Mouse (Mus musculus): ENCODE data around the gene Mkrn2.

DNA sequence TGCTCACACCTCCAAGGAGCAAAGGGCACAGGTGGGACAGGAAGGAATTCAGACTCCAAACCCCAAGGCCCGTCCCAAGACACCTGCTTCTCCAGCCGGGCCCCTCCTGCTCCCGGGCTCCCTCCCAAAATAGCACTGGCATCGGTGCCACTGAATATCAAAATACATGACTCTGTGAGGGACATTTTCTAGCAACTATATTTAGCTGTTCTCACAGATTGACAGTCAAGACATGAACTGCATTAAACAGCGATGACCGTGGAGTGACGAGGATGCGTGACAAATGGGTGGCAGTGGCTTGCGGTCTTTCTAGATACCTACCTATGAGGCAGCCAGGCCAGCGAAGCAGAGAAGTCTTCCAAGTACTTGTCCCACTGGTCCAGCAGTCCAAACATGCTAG lies 15.4 kb upstream of the Mkrn2 start:
- TF ChIP-seq CTCF (IDR thresholded peaks at IDR 0.05; ENCODE audit: insufficient read depth, low read depth, low read length): no peak
- no peak for TF ChIP-seq POLR2A (IDR thresholded peaks at IDR 0.05; ENCODE audit: insufficient read depth, low read depth, low read length)

Data from olfactory bulb, adult 2 months (tissue).